Mouse (Mus musculus) heart, adult 2 months (tissue): Measurements from ENCODE around the gene Acot5. TPM values are rescaled to one million over a fixed set of nuclear protein-coding genes. Genes with fewer than 3 reads are reported as not detected.
"Not testable (repeated sequence)": the region's sequence is repeated elsewhere in the genome, so short reads cannot be mapped to it uniquely, and the experiment has no call there.

Experiments used
- DNase-seq, 2 experiments: peaks; one replicate each; pipeline ENCODE4 v3.0.0; 2021
- H3K27ac ChIP-seq: fragments of 200-600 bp; 2 replicates; pipeline ENCODE4 v1.8.1; 2022
- H3K27me3 ChIP-seq: fragments of 200-500 bp; 2 replicates; pipeline ENCODE4 v1.6.1; 2012; ENCODE audit warnings: mild to moderate bottlenecking, low read length, inconsistent platforms, mixed read lengths; ENCODE audit not compliant: control insufficient read depth, insufficient read depth
- H3K36me3 ChIP-seq: fragments of 200-500 bp; 2 replicates; pipeline ENCODE4 v1.6.1; 2012; ENCODE audit warnings: low read length, inconsistent platforms; ENCODE audit not compliant: control insufficient read depth, insufficient read depth
- H3K4me1 ChIP-seq: fragments of 200-500 bp; 2 replicates; pipeline ENCODE4 v1.6.1; 2011; ENCODE audit warnings: low read length; ENCODE audit not compliant: control insufficient read depth, insufficient read depth
- H3K4me3 ChIP-seq: fragments of 200-600 bp; 2 replicates; pipeline ENCODE4 v1.8.1; 2022
- H3K79me2 ChIP-seq: fragments of 200-500 bp; replicated peaks from 2 replicates; pipeline ENCODE4 v1.6.1; 2012; ENCODE audit warnings: mild to moderate bottlenecking, inconsistent platforms, low read length, moderate library complexity, mixed read lengths; ENCODE audit not compliant: control insufficient read depth, insufficient read depth
- H3K9ac ChIP-seq: fragments of 200-500 bp; 2 replicates; pipeline ENCODE4 v1.6.1; 2012; ENCODE audit warnings: low read depth, mild to moderate bottlenecking, control low read depth, inconsistent platforms, low read length, mixed read lengths
- CTCF ChIP-seq: fragments of 200-600 bp; IDR thresholded peaks from 2 replicates; pipeline ENCODE4 v1.8.1; 2022; ENCODE audit warnings: antibody characterized with exemption, mild to moderate bottlenecking, moderate library complexity
- EP300 ChIP-seq: fragments of 200-500 bp; IDR thresholded peaks from 2 replicates; pipeline ENCODE4 v1.6.1; 2011; ENCODE audit warnings: low read depth, low read length, control low read depth; ENCODE audit not compliant: insufficient read depth
- POLR2A ChIP-seq: fragments of 200-500 bp; IDR thresholded peaks from 2 replicates; pipeline ENCODE4 v1.6.1; 2011; ENCODE audit warnings: mild to moderate bottlenecking, low read depth, low read length, control low read depth; ENCODE audit not compliant: insufficient read depth
- WGBS: fragments of 180-500 bp; shearing (Covaris S2); methylation state at CpG from one replicate; pipeline ENCODE4 v1.1.7; 2018; 5-methylcytosine and 5-hydroxymethylcytosine counted together
- intact Hi-C: fragments of 180-260 bp; cut with DNase I; formaldehyde crosslinking; loops from one replicate; pipeline ENCODE4 v1.15.1; 2025
- polyA plus RNA-seq: library from polyadenylated mRNA; depleted of rRNA; stranded (reverse); fragments of >200 nt; gene quantifications from 2 replicates; pipeline ENCODE4 v1.2.3, GENCODE M21; 2012
- total RNA-seq, 2 experiments: library from RNA; stranded (reverse); gene quantifications; 2 replicates each; pipeline ENCODE4 v1.2.3; 2021

Acot5 gene
- total and polyA plus RNA-seq, 3 experiments: not detected

DNA sequence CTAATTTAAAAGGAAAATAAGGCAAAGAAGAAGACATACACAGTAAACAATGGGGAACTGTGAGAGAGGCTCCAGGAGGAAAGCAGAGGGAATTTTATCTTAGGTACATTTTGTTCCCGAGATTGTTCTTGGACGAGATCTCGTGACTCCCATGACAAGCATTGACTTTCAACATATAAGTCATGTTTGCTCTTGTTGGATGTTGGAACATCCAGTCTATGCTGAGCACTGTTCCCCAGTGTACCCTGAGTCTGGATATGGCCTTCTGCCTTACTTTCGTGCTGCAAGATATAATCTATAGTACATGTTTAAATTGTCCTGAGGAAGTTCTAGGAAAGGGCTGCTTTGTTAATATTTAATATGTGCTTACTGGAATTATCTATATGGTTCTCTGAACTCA is 15.5 kb downstream of the Acot5 start:
- no peak overlapping the region for H3K9ac ChIP-seq
- no peak for DNase-seq
- intact Hi-C loops: no loop called here
- TF ChIP-seq EP300 (no peak), POLR2A (no peak), CTCF (no peak)
- WGBS: 38% methylated on average over 4 of the region's 4 CpGs
- H3K27ac ChIP-seq: no peak overlapping the region
- H3K4me3 ChIP-seq: no peak overlapping the region
- H3K4me1 ChIP-seq: no peaks in the 10 kb centered on the region
- no peaks in the 10 kb centered on the region for H3K79me2 ChIP-seq
- H3K27me3 ChIP-seq: no peaks in the 10 kb centered on the region
- no peaks in the 10 kb centered on the region for H3K36me3 ChIP-seq

- intact Hi-C loops, H3K79me2 ChIP-seq, H3K27me3 ChIP-seq, H3K36me3 ChIP-seq, H3K9ac ChIP-seq, H3K4me1 ChIP-seq, H3K27ac ChIP-seq, H3K4me3 ChIP-seq, DNase-seq: not testable (repeated sequence)
- 89% methylated on average over 5 of the region's 5 CpGs for WGBS
Observed at GRCm38 (mm10) chr12:84094666-84095065, 25.5 kb downstream of the Acot5 start.

DNA sequence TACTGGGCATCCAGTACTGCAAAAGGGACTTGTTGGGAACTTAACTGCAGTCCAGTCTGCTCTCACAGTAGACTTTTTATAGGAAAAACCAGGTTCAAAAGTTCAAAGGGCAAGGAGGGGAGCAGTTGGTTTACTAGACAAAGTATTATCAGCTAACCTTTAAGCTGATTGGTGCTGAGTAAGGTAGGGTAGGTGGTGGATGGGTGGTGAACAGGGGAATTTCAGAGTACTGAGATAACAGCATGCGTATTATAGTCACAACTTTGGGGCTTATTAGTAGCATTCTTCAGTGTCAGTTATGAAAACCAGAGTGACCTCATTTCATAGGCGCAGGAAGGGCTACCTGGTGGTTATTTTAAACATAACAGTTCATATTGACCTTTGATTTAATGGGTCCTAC is 30.5 kb downstream of the Acot5 start:
- TF ChIP-seq EP300 (no peak), CTCF (no peak), POLR2A (no peak)
- DNase-seq: no peak
- no peak overlapping the region for H3K27ac ChIP-seq
- no peaks in the 10 kb centered on the region; the same call in 1 of the 2 replicates for H3K4me1 ChIP-seq
- intact Hi-C loops: no loop called here
- 99% methylated on average over 2 of the region's 2 CpGs for WGBS
- no peak overlapping the region for H3K4me3 ChIP-seq
- no peaks in the 10 kb centered on the region for H3K27me3 ChIP-seq
- no peaks in the 10 kb centered on the region for H3K79me2 ChIP-seq
- H3K36me3 ChIP-seq: no peaks in the 10 kb centered on the region
- H3K9ac ChIP-seq: no peak overlapping the region

GRCm38 (mm10) chr12:84100071-84100470 is 30.9 kb downstream of the Acot5 start:
- 75% methylated on average over 1 of the region's 1 CpGs for WGBS
- Histone ChIP-seq H3K4me3 (no peak overlapping the region), H3K9ac (no peak overlapping the region)

DNA sequence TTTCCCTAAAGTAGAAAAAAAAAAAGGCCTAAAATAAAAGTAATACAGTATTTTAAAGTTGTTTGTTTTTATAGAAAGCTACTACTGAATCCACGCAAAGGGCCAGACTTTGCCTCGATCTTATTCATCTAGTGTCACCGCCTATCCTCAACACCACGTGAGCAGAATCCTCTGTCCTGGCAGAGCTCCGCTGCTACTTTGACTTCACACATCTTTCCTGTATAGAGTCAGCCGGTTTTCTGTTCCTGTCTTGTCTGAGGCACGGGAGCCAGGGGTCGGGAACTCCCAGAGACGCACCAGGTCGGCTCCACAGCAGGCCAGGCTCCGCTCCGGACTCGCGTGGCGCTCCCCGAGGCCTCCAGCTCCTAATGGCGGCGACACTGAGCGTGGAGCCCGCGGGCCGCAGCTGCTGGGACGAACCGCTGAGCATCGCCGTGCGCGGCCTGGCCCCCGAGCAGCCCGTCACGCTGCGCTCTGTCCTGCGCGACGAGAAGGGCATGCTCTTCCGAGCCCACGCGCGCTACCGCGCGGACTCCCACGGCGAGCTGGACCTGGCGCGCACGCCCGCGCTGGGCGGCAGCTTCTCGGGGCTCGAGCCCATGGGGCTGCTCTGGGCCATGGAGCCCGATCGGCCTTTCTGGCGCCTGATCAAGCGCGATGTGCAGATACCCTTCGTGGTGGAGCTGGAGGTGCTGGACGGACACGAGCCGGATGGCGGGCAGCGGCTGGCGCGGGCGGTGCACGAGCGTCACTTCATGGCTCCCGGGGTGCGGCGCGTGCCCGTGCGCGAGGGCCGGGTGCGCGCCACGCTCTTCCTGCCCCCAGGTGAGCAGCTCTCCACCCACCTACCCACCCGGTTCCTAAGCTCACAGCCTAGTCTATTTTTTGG is 31.7 kb downstream of the Acot5 start, which contains the start of gene Acot6:
Gene Acot6, plus strand, starts transcription at position 51 of the 889 bp plus-strand sequence.
- peak within 1 kb of the TSS; percentile 54 for H3K27ac ChIP-seq
- intact Hi-C loops, H3K36me3 ChIP-seq, H3K4me1 ChIP-seq, H3K79me2 ChIP-seq, H3K27me3 ChIP-seq: not testable (repeated sequence)
- peak; percentile 48 to 62 for DNase-seq
- under 1% methylated on average over 80 of the region's 80 CpGs for WGBS
- peak within 1 kb of the TSS; percentile 56 for H3K4me3 ChIP-seq
- peak within 1 kb of the TSS; percentile 76 for H3K9ac ChIP-seq

More at GRCm38 (mm10) chr12:84100071-84100470, 30.9 kb downstream of the Acot5 start:
- Histone ChIP-seq H3K4me1 (no peaks in the 10 kb centered on the region; the same call in 1 of the 2 replicates), H3K27me3 (no peaks in the 10 kb centered on the region), H3K27ac (no peak overlapping the region), H3K79me2 (no peaks in the 10 kb centered on the region), H3K36me3 (no peaks in the 10 kb centered on the region)
- TF ChIP-seq EP300: no peak
- no peak for TF ChIP-seq POLR2A
- TF ChIP-seq CTCF: no peak
- intact Hi-C loops: no loop called here
- DNase-seq: no peak

DNA sequence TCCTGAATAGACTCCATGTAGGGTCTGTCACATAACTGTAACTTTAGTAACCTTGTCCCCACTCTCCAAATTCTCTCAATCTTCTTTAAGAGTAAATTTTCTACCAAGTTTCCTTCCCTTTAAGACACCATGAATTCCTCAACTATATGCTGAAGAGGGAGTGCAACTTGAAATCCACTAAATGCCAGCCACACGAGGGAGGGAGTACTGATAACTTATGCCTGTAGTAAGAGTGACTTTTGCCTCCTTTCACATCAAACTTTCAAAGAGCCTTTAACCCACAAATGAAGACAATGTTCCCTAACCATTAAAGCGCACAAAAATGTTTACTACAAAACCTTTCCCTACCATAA is 32.3 kb downstream of the Acot5 start:
- intact Hi-C loops: no loop called here
- Histone ChIP-seq H3K36me3 (no peaks in the 10 kb centered on the region), H3K4me1 (no peaks in the 10 kb centered on the region; the same call in 1 of the 2 replicates), H3K27ac (no peak overlapping the region), H3K4me3 (peak overlapping the region; percentile 56), H3K9ac (peak overlapping the region; percentile 76), H3K27me3 (no peaks in the 10 kb centered on the region), H3K79me2 (no peaks in the 10 kb centered on the region)
- DNase-seq: no peak
- WGBS: 68% methylated on average over 2 of the region's 2 CpGs
- no peak for TF ChIP-seq EP300
- no peak for TF ChIP-seq CTCF
- TF ChIP-seq POLR2A: no peak
